Mouse (Mus musculus) kidney, adult 9 months (tissue): ENCODE measurements around the gene Uck2.

Source experiments
- DNase-seq: peaks from one replicate; pipeline ENCODE4 v3.0.0; 2022

Uck2 gene

DNA sequence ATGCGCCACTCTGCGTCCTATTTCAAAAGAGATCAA lies at the start of gene Uck2:
Gene Uck2, minus strand, starts transcription at position 1 of the 36 bp plus-strand sequence.
- DNase-seq, result no peak

GRCm38 (mm10) chr1:167331106-167331505 lies 46.0 kb upstream of the Uck2 start:
- no peak for DNase-seq

DNA sequence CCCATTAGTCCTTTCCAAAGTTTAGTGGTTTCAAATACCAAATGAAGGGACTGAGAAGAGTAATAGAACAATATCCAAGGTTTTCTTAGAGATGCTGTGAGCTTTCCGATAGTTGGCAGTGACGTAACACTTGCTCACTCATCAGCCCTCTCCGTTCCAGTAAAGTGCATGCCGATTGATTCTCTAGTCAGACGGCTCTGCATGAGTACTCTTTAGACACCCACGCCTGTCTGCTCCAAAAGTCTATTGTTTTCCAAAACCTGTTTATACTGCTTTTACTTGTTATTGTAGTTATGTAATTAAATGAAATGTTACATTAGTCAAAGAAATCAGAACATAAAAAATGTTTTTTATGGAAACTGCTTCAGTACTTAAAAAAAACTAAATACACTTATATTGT lies 43.7 kb upstream of the Uck2 start:
- no peak for DNase-seq

DNA sequence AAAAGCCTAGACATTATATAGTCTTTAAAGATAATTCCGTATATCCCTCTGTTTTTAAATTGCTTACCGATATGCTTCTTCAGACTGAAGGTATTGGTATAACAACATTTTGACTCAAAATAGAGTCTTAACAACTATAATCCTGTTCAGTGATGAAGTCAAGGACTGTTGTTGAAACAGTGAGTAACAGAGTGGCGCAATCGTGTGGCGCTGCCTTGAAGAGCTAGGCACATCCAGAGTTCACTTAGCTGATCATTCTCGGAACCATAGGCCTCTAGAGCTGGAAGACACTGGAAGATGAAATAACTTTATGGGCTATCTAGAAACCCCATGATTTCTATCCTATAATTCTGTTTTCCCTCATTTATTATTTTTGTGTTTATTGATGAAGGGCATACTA lies 36.6 kb upstream of the Uck2 start:
- DNase-seq, result no peak

DNA sequence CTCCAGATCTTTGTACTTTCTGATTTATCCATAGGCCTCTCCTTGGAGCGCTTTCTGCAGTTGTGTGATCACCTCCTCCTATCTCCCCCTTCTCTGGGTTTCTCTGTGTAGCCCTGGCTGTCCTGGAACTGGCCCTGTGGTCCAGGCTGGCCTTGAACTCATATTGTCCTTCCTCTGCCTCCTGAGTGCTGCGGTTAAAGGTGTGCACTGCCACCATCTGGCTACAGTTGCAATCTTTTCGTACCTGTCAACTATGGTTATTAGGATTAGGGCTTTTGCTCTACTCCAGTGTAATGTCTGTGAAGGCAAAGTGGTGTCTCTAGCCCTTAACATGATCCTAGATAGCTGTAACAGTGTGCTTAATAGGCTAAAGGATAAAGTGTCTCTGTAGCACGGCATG lies 28.1 kb upstream of the Uck2 start:
- no peak for DNase-seq

DNA sequence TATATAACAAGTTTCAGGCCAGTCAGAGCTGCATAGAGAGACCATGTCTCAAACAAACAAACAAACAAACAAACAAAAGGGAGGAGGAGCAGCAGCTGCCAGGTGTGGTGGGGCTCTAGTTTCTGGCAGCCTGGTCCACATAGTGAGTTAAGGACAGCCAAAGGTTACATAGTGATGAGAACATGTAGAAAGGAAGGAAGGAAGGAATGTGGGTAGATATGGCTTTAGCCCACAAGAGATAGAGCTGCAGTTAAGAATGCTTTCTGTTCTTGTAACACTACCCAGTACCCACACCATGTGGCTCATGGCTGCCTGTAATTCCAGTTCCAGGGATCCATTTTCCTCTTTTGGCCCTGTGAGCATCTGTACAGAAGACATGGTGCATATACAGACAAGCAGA lies 27.2 kb upstream of the Uck2 start:
- no peak for DNase-seq

- DNase-seq, result peak; percentile 98
Measured at GRCm38 (mm10) chr1:167308261-167309054, 23.3 kb upstream of the Uck2 start, which contains the start of gene Tmco1. TSS of gene Tmco1 (plus strand) at chr1:167308378.

DNA sequence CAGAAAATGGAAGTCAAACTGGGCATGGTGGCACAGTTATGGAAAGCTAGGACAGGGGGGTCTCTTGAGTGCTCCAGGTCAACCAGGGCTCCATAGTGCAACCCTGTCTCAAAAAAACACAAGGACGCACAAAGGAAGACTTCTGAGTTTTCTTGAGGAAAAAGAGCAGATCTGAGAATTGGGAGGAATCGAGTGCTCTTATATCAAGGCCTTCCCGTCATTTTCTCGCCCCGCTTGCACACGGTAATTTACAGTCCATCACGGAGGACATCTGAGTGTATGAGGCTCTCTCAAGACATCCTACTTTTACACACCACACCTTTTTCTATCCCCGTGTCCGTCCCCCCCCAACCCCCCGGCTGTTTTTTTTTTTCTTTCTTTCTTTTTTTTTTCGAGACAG lies 22.6 kb upstream of the Uck2 start:
- no peak for DNase-seq

DNA sequence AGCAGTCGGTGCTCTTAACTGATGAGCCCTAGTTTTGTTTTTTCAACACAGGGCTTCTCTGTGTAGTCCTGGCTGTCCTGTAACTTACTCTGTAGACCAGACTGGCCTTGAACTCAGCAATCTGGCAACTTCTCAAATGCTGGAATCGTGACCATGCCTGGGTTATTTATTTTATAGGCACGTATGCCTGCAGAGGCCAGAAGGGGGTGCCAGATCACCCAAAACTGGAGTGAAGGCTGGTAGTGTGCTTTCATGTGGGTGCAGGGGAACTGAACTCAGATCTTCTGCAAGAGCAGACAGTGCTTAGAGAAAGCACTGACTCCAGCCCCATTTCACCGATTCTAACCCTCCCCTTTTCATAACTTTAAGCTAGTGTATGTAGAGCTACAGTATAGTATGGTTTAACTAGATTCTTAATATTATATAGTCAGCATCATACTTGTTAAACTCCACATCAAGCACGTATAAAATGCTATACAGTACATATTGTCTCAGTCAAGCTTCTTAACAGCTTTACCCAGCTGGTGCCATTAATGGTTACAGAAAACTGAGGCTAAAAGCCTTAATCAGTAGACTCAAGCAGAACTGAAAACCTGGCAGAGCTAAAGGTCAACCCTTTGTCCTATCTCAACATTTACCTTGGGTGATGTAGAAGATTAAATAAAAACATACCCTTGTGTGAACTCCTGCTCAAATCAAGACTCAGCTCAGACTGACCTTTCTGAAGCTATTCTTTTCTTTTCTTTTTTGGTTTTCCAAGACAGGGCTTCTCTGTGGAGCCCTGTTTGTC lies 21.5 kb upstream of the Uck2 start:
- DNase-seq, result peak; percentile 62

GRCm38 (mm10) chr1:167305501-167306137 lies 20.5 kb upstream of the Uck2 start:
- DNase-seq, result no peak

DNA sequence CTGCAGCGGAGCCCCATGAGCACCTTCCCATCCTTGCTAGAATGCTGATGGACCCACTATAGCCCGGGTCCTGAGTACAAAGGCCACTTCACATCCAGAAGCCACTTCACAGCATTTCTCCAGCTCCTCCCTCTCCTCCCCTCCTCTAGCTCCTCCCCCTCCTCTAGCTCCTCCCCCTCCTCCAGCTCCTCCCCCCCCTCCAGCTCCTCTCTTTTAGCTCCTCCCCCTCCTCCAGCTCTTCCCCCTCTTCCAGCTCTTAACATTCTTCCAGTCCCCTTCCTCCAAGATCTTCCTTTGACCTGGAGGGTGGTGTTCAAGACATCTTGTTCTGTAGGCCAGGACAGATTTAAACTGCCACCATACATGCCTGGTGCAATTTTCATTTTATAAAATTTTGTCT lies 15.0 kb upstream of the Uck2 start:
- DNase-seq, result no peak

GRCm38 (mm10) chr1:167295679-167296402 lies 10.7 kb upstream of the Uck2 start:
- DNase-seq, result no peak

DNA sequence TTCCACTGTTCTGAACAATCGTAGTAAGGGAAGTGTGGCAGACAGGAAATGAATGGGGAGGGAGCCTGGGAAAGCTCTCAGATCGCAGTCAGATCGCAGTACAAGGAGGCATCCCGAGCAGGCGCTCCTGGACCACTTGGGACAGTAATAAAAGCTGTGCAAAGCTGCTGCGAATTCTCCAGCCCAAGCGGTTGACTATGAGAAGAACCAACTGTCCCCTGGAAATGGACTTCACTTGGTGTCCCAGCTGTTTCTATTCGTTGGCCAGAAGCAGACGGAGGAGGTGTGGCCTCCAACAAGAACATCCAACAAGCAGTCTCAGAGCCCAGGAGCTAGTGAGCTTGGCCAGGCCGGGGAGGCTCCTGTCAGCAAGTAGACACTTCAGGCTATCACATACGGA lies 7.3 kb upstream of the Uck2 start:
- peak; percentile 41 for DNase-seq

- DNase-seq, result no peak
Measured at GRCm38 (mm10) chr1:167291610-167292009, 6.5 kb upstream of the Uck2 start.

- DNase-seq, result no peak
Measured at GRCm38 (mm10) chr1:167290263-167290592, 5.1 kb upstream of the Uck2 start.

DNA sequence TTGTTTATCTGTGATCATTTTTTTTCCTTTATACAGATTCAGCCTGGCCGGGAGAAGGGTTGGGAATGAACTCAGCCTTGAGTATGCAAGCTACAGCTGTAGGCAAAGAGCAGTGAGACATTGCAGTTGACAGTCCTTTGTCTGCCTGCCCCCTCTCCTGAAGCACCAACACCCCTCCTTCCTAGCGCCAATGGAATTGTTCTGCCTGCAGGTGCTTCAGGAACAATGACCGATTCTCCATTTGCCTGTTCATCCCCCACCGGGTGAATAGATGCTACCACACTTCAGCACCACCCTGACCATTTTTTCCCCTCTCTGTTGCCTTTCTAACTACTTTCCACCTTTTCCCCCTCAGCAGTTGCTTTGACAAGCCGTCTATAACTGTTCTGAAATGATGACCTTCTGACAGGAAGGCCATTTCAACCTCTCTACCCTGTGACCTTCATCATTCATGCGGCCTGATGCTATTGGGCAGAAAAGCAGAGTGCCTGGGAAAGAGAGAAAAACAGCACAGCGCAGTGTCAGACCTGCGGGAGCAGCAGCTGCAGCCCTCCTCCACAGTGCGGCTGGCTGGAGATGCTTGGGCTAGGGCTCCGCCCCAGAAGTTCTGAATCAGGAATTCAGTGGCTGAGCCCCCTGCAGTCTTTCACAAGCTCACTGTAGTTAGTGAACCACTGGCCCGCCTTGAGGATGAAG lies 4.6 kb upstream of the Uck2 start:
- DNase-seq, result no peak

DNA sequence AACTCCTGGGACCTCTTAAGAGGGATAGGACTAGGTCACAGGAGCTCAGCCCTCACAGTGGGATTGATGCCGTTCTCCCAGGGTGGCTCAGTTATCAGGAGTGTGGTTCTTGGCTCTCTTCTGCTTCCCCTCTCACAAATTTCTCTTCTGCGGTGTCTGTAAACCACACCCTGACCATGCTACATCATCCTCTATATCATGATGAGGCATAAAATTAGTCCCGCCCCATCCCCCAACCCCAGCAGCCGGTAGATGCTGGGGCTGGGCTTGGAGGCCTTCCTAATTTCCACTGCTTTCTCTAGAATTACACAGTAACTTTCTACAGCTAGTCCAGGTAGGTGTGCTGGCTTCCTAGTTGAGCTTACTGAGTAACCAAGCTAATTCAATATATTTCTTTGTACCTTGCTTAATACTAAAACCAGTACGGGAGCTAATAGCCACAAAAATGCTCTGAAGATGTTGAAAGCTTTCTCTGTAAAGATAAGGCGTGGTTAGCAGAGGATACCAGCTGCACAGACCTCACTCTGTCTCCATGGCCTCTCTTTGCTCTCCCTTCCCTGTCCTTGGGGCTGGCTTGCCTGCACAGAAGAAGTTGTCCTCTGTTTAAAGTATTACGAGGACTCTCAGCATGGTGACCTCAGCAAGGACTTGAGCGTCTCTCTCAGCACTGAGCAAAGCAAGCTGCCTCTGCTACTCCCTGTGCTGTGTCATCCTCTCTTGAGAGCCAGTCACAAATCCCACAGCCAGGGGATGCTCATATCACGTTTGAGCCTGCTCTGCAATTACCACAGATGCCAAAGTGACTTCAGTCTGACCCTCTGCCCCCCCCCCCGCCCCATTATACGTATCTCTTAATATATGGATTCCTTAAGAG lies 3.8 kb upstream of the Uck2 start:
- peak; percentile 23 for DNase-seq

DNA sequence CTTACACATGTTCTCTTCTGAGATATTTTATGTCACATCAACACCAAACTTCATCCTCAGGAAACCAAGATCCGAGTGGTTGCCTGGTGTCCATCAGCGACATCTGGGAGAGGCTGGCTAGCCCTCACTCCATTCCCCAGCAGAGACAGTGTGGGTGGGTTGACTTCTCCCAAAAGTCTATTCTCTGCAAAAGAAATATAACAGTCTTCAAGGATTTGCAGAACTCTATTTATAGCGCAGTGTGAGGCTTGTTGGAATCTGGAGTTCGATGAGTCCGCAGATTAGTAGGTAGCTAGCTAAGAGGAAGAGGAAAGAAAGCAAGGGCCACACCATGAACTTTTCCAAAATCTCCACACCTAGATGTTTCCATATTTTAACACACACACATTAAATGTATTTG lies 2.0 kb upstream of the Uck2 start:
- DNase-seq, result no peak

DNA sequence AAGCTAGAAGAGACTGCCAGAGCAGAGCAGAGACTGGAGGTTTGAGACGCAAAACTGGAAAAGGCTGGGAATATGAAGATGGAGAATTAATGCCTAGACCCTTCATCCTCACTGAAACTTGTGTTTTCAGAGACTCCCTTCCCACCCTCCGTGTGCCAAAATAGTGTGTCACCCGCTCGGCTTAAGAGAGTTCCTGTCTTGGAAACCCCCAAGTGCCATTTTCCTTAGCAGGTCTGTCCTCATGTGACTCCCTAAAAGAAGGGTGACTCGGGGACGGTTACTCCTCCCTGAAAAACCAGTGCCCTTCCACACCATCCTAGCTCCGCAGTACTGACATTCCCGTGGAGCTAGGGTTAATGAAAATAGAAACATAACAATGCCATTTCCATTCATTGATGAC lies 236 bp upstream of the Uck2 start:
- no peak for DNase-seq

- peak; percentile 83 for DNase-seq
Measured at GRCm38 (mm10) chr1:167284837-167285319, 242 bp downstream of the Uck2 start.

DNA sequence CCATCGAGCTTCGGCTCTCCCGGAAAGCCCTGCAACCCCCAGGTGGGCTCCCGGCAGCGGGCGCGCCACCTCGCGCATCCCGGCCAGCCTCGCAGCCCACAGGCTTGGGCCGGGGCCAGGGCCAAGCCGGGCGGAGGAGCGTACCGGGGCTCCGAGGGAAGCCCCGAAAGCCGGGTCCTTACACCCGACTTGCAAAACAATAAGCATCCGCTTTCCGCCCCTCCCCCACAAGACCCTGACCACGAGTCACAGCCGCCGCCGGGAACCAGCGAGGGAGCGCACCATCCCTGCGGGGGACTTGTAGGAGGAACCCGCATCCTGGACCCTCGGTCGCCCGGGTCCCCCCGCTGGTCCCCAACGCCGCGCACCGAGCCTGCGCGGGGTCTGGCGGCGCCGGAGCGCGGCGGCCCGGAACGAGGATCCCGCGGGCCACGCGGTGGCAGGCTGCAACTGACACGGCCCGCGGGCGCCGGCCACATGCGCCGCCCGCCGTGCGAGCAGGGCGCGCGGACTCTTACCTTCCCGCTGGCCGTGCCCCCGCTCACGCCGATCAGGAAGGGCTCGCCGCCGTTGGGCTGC lies 773 bp downstream of the Uck2 start:
- no peak for DNase-seq
